Mouse (Mus musculus) cerebellum, postnatal 36 days (tissue): ENCODE data around the gene Ssr2.
A peak's percentile ranks its signal among the peaks of the same experiment; 100 is the strongest.
"Not testable (repeated sequence)": the region's sequence is repeated elsewhere in the genome, so short reads cannot be mapped to it uniquely, and the experiment has no call there.

Experiments
- DNase-seq, 2 experiments: peaks; one replicate each; pipeline ENCODE4 v3.0.0; 2021 to 2022; ENCODE audit warnings: mixed read lengths in 2 of 2

The Ssr2 gene

GRCm38 (mm10) chr3:88566536-88567061 is 9.1 kb upstream of the Ssr2 start:
- DNase-seq, result no peak

GRCm38 (mm10) chr3:88567892-88568291 is 7.8 kb upstream of the Ssr2 start:
- no peak for DNase-seq

- no peak for DNase-seq
Observed at GRCm38 (mm10) chr3:88568615-88569014, 7.1 kb upstream of the Ssr2 start.

- DNase-seq, result no peak
Observed at GRCm38 (mm10) chr3:88569093-88569492, 6.6 kb upstream of the Ssr2 start.

GRCm38 (mm10) chr3:88569694-88570093 is 6.0 kb upstream of the Ssr2 start:
- DNase-seq, result no peak

- DNase-seq, result no peak
Observed at GRCm38 (mm10) chr3:88570341-88570740, 5.3 kb upstream of the Ssr2 start.

- no peak for DNase-seq
Observed at GRCm38 (mm10) chr3:88571856-88572255, 3.8 kb upstream of the Ssr2 start.

- no peak for DNase-seq
Observed at GRCm38 (mm10) chr3:88572835-88573234, 2.8 kb upstream of the Ssr2 start.

- no peak for DNase-seq
Observed at GRCm38 (mm10) chr3:88573810-88574209, 1.9 kb upstream of the Ssr2 start.

- DNase-seq, result not testable (repeated sequence)
Observed at GRCm38 (mm10) chr3:88577846-88578245, 2.2 kb downstream of the Ssr2 start.

- DNase-seq, result no peak
Observed at GRCm38 (mm10) chr3:88578498-88579424, 3.1 kb downstream of the Ssr2 start.

GRCm38 (mm10) chr3:88579454-88580117 is 3.9 kb downstream of the Ssr2 start:
- peak; percentile 77 to 83 for DNase-seq

- DNase-seq, result no peak
Observed at GRCm38 (mm10) chr3:88585769-88586168, 10.1 kb downstream of the Ssr2 start.

GRCm38 (mm10) chr3:88586640-88587039 is 11.0 kb downstream of the Ssr2 start:
- DNase-seq, result no peak

- DNase-seq, result no peak
Observed at GRCm38 (mm10) chr3:88590246-88590645, 14.6 kb downstream of the Ssr2 start.

GRCm38 (mm10) chr3:88591044-88591443 is 15.4 kb downstream of the Ssr2 start:
- no peak for DNase-seq

- peak in 1 of 2 experiments; percentile 53 for DNase-seq
Observed at GRCm38 (mm10) chr3:88591950-88592731, 16.5 kb downstream of the Ssr2 start.

GRCm38 (mm10) chr3:88592942-88593576 is 17.4 kb downstream of the Ssr2 start:
- no peak for DNase-seq

- DNase-seq, result no peak
Observed at GRCm38 (mm10) chr3:88593893-88594580, 18.4 kb downstream of the Ssr2 start.

GRCm38 (mm10) chr3:88596547-88596946 is 20.9 kb downstream of the Ssr2 start:
- DNase-seq, result not testable (repeated sequence)

- no peak for DNase-seq
Observed at GRCm38 (mm10) chr3:88602466-88602865, 26.8 kb downstream of the Ssr2 start.

GRCm38 (mm10) chr3:88603714-88604161 is 28.1 kb downstream of the Ssr2 start:
- DNase-seq, result peak; percentile 70 to 71
